Mouse (Mus musculus) frontal cortex, postnatal 10 days (tissue): Measurements from ENCODE around the gene Dll1.
A peak's percentile ranks its signal among the peaks of the same experiment; 100 is the strongest.

ENCODE experiments used
- DNase-seq, 2 experiments: peaks; one replicate each; pipeline ENCODE4 v3.0.0; 2022; ENCODE audit warnings: low spot score in 2 of 2, mixed read lengths in 1 of 2

The Dll1 gene

DNA sequence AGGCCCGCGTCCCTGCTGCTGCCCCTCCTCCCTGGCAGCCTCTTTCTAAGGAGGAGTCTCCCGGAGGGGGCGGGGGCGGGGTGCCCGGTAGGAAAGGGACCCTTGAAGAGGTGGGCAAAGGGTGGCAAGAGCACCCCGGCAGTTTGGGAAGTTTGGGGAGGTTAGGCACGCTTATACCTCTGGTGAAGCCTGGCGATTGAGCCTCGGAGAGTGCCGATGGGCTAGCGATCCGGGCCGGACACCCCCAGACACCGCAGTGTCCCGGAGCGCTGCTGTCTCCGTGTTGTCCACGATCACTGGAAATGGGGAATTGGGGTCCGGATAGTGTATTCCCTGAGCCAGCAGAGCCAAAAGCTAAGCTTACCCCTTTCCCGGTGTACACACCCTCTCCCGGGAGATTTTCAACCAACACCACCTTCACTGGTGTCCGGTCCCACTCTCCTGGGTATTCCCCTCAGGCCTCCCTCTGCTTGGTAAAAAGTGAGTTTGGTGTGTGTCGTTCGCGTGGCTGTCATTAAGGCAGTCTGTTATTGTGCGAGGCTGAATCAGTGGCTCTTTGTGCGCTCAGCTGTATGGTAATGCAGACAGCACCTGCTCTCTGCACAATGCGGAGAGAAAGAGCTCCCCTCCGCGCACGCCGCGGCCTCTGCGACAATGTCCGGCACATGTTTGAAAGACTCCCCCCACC, at the start of gene Dll1:
Dll1 (minus strand) TSS at position 379 of the 688 bp plus-strand sequence.
- DNase-seq: no peak

DNA sequence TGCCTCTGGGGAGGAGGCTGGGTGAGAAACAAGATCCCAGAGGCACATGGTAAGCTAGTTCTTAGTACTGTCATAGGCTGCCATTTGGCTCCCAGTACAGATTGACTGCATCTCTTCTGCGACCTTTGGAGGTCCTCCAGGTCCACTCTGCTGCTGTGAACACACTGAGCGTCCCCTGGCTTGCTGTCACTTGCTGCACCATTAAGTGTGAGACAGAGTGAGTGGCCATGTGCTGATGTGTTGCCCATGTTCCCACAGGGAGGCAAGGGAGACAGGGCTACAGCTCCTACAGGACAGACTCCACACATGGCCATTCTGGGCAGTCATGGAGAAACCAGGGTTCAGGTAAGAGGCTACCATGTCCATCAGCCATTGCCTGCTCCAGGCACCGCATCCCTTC, 49.3 kb upstream of the Dll1 start:
- DNase-seq: no peak

DNA sequence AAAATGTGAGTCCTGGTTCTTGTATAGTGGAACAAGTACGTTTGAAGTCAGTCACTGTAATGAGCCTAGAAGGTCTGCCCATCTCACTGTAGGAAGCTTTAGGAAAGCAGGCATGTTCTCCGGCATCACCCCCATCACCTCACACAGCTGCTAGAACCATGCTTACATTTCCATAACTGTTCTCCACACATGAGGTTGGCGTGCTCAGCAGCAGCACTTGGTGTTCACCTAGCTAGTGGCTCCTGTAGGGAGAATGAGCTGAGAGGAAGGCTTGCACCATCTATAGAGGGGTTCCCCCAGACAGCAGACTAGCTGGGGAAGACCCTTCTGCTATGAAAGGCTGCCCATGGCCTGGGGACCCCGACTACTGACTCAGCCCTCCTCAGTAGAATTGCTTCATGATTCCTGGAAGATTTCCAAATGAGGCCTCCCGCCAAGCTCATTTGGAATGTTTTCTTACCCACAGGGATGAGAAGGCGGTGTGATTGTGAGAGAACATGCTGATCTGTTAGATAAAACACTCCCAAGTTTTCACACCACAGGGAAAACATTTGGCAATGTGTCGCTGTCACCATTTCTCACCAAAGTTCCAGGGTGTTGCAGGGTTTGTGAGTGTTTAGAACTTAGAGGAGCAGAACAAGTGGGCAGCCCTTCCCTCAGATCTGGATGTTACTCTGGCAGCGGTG, 46.6 kb upstream of the Dll1 start:
- peak; percentile 23 to 35 for DNase-seq

DNA sequence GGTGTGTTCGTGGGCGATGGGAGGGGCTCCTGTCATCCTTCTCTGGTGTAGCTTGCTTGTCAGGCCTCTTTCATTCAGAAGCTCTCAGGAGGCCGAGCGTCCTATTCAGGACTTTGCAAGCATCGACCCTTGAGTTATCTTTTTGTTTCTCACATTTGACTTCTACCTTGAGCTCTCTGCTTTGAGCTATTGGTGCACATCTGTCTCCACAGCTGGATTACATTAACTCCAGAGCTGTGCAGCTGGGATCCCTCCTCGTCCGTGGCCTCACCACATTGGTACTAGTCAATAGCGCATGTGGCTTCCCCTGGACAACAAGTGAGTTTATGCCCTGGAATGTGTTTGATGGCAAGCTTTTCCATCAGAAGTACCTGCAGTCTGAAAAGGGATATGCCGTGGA, 46.0 kb upstream of the Dll1 start:
- no peak for DNase-seq

DNA sequence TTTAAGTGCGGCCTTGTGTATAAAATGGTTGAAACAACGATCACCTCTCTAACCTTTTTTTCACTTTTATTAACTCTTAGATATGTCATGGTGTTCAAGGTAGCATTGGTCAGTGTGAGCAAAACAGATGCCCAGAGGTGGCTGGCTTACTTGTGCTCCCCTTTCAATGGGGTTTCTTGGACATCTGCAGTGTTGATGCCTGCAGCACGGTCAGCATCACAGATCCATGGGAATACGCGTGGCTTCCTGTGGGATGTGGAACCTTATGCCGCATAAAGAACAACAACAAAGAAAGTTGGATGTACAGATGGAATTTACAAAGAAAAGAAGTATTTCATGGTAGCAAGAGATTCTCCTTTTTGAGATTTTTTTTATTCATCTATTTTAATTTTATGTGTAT, 44.8 kb upstream of the Dll1 start:
- no peak for DNase-seq

DNA sequence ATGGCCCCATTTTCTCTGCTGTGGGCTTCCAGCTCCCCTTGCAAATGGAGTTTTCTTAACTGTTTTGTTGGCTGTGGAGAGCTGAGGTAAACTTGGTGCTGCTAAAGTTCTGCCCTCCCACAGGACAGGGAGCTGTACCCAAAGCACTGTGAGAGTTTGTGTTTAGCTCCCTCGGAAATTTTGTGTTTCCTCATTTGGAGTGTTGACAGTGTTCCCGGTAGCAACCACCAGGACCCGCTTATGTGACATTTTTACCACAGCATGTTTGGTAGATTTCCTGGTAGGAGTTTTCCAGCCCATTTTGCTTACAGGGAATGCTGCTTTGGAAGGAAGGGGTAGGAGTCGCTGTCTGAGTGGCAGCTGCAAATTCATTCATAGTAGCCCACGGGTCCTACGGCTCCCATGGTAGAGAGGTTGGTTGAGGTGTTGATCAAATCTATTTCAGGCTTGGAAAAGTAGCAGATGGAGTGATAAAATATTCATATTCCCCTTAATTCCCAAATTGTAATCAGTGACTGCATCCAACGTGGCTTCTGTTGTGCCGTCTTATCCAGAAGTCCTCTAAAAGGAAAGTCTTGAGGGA, 43.4 kb upstream of the Dll1 start:
- DNase-seq: no peak

DNA sequence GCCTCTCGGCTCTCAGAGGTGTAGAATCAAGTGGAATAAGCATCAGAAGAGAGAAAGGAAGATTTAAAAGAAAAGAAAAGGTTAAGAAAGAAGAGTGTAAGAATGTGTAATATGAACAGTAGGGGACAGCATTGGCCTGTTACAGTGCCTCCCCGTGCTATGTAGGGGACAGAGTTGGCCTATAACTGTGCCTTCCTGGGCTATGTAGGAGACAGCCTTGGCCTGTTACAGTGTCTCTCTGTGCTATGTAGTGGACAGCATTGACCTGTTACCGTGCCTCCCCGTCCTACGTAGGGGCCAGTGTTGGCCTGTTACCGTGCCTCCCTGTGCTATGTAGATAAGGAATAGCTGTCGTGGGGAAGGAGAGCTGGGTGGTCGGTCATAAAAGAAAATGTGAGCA, 42.9 kb upstream of the Dll1 start:
- no peak for DNase-seq

DNA sequence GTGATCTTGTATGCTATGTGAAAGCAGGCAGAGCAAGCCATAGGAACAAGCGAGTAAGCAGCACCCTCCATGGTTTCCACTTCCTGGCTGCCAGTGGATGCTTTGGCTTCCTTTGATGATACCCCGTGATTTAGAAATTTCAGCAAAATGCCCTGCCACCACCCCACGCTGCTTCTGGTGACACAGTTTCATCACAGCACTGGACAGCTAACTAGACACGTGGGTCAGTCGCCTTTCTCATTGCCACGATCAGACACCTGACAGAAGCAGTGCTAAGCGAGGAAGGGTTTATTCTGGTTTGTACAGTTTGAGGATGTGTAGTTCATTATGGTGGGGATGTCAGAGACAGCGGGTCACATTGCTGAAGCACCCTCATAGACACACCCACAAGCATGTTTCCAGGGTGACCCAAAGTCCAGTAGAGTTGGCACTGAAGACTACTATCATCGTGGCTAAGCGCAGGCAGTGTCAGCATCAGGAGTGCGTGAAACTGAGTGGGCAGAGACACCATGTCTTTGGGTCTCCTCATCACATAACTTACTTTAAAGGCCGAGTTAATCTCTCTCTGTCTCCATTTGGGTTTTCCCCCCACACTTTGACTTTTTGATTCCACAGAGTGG, 40.0 kb upstream of the Dll1 start:
- no peak for DNase-seq

DNA sequence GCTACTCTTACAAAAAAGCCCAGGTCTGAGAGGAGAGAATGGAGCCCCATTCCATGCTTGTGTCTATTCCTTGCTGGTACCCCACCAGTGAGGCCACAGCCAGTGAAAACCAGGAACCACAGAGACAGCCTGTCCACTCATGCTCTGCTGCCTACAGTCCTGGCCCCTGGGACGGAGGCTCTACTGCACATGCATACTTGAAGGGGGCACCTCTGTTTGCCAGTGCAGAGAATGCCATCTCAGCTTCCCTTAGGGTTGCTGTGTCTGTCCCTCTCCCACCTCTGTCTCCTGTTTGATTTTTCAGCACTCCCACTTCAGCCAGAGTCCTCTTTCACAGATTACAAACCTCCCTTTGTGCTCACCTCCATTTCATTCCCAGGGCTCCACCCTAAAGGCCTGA, 34.2 kb upstream of the Dll1 start:
- DNase-seq: no peak

DNA sequence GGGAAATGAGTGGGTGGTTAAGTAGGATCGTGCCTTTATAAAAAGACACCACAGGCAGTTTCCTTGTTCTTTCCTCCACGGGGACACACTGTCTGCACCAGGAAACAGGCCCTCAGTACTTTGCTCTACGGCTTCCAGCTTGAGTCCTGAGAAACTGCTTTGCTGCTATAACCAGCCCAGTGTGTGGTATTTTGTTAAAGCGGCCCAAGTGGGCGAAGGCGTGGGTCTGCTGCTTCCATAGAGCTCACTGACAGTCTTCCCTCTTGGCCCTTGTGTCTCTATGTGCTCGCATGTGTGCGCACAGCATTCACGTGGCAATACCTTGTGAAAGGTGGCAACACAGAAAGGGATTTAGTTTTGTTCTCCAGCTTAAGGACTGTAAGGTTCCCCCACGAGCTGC, 32.6 kb upstream of the Dll1 start:
- DNase-seq: no peak

DNA sequence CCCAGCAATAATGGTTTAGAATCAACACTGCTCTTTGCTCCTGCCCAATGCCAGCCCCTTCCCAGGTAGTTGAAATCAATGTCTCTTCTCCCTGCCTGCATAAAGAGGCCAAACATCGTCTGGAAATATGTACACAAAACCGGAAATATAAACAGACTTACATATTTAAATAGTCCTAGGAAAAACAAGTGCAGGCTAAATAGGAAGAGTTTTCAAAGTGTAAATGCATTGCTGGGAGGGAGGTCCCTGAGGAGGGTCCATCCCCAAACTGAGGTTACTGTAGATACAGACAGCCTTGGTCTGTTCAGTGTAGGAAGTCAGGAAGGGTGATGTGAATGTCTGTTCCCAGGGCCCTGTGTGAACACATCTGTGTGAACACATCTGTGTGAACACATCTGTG, 29.9 kb upstream of the Dll1 start:
- no peak for DNase-seq

DNA sequence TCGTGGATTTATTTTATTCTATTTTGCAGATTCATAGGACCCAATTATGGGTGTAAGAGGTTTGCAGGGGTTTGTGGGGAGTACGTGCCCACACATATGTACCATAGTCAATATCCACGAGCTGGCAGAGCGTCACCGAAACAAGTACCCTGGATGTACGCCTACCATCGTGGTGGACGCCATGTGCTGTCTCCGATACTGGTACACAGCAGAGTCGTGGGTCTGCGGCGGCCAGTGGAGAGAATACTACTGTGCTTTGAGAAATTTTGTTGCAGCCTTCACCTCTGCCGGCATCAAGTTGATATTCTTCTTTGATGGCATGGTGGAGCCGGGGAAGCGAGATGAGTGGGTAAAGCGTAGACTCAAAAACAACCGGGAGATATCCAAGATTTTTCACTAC, 25.0 kb upstream of the Dll1 start:
- DNase-seq: no peak

DNA sequence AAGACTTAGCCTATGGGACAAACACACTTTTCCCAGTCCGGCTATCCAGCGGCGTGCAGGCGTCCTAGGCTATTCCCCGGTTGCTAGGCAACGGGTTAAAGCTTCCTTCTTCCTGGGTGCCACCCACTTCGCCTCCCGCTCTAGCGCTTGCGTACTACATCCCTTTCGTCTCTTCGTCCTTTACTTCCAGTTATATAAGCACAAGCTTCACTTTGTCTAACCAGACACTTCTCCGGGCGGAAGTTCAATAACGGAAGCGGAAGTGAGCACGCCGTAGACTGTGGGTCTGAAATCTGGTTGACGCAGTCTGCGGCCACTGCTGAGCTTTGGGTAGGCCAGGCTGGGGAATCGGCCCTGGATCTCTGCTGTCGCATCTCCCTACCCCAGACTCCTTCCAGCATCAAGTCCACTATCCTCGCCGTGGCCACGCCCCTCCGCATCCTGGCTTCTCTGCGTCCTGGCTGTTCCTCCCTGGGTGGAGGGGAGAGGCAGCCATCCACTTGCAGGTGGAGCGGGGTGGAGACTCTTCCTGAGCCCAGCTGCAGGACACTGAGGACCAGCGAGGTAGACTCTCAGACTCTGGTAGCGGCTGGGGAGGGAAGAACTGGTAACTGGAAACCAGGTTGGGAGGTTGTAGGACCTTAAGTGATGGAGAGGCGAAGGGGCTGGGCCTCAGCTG, 19.5 kb upstream of the Dll1 start, which contains the start of gene Fam120b:
Fam120b (plus strand) TSS at position 206 of the 679 bp plus-strand sequence.
- DNase-seq: peak; percentile 85 to 91

DNA sequence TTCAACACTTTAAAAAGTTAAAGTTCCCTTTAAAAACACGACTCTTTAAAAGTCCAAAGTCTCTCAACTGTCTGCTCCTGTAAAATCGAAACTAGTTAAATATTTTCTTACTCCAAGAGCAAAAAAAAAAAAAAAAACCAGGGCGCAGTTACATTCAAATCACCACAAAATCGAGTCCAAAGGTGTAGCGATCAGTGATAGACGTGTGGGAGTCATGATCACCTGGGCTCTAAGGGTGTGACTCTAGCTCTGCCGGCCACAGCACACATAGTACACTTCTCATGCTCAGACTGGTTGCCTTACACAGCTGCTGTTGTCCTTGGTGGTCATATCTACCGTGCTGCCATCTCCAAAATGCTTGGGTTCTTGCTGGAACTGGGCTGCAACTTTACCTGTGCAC, 12.7 kb upstream of the Dll1 start:
- no peak for DNase-seq

DNA sequence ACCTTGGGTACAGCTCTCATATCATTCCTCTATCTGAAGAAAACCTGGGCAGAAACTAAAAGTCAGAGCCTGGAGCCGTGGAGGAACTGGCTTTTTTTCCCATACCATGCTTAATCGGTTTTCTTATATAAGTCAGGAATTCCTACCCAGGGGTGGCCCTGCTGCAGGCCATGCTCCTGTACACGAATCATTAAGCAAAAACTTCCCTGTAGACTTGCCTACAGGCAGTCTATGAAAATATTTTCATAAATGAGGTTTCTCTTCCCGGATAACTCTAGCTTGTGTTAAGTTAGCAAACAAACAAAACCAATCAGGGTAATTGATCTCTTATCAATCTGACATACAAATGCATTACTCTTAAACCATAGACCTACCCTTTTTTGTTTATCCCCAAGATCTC, 12.2 kb upstream of the Dll1 start:
- DNase-seq: no peak

DNA sequence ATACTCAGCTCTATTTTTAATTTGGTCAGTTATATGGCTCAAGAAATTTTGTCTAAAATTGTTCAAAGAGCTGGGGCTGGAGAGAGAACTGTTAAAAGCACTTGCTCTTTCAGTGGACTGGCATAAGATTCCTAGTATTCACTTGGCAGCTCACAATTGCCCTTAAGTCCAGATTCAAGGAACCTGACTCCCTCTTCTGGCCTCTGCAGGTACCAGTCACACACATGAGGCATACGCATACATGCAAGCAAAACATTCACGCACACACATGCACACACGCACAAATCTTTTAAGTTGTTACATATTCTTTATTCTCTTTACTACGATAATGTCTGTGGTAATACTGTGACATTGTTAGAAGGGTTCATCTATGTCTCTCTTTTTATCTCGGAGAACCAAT, 6.7 kb upstream of the Dll1 start:
- no peak for DNase-seq

DNA sequence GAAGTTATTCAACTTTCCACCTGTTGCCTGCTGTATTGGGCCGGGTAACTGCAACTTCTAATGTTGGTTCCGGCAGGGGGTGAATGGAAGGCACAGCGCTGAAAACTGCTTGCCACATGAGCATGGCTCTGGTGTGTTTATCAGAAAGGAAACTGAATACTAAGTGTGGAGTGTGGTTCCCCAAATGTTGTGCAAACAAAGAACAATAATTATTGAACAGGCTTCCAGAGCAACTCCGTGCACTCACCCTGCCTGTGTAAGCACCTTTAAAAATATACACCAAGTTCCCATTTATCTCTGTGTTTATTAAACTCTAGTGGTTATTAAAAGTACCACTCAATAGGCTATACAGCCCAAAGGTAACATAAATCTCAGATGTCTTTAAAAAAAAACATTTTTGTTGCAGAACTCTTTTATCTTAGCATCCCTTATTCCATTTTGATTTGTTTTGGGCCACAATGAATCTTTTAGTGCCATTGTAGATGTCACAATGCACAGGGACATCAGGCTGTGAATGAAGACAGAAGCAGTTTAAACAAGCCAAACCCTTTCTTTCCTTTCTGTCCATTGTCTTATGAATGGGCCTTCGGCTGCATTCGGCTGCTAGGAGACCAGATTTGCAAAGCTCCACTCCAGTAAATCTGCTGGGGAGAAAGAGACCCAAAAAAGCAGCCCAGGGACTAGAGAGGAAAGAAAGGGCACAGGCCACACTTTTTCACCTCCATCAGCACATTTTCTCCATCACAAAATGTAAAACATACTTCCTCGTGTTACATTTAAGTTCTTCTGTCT, 5.4 kb upstream of the Dll1 start:
- no peak for DNase-seq

DNA sequence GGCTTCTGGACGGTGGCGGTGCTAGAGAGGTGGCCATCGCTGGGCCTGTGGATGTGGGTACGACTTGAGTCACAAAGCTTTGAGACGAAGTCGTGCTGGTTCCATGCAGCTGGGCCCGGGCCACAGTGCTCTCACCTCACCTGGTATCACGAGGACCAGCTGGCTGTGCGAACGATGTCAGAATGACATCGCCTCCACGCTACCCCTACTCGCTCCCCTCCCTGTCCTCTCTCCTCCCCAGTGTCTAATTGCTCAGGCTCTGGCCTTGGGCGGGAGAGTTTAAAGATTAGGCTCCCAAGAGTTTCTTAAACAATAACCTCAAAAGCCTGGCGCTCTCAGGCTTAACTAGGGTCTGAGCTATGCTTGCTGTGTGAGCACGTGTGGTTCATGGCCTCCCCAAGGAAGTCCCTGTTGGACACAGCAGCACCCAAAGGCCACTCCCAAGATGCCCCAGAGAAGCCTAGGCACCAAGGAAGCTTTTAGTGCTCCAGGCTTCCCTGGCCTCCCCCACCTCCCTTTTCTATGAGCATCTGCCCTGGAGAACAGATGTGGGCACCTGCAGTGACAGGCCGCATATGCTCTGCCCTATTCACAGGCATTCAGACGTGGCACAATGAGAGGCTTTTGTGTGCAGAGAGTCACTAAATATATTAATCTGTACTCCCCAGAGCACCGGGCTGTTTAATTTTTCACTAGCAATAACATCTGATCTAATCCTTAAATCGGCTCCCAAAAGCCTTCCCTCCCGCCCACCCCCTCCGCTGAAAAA, 4.6 kb upstream of the Dll1 start:
- DNase-seq: no peak

DNA sequence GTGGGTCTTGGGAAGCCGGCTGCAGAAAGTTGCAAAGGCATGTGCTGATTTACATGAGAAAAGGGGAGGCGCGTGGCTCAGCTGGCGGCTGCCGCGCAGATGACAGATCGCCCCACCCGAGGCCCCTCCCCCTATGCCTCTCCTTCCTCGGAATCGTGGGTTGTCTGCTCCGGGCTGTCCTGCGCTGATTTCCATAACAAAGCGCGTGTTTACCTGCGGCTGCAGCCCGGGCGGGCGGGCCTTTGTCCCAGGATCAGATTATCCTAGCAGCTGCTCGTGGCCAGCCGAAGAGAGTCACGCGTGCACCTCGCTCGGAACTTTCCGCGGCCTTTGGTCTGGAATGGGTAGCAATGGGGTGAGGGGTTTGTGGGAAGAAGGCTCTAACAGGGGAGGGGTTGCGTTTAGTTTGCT, 4.0 kb upstream of the Dll1 start:
- DNase-seq: no peak

DNA sequence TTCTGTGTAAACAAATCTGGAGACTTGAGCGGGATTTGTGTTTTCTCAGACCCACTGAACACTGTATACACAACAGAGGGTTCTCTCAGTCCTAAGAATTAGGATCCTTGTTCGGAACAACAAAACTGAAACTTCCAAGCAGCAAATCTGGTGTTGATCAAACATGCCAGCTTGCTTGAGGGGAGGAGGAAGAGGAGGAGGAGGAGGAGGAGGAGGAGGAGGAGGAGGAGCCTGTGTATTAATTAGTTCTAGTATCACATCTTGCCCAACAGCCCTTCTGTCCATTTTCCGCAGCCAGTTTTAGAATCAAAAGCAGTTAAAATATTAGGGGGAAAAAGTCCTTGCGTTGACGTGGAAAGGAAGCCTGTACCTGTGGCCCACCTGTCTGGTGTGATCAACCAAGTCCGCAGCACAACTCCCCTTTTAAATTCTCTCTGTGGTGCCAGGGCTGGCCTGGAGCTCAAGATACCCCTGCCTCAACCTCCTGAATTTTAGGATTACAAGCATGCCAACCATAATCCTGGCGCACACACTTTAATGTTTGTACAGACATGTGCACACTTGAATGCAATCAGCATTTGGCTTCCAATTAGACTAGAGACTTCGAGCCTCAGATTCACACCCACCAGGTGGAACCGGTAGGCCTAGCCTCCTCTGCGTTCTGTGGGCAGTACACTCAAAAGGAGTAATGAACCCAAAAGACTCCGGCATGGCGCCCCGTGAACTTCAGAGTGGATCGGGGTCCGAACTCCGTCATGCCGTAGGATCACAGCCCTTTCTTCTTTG, 3.3 kb upstream of the Dll1 start:
- no peak for DNase-seq
